Comparison of ENCODE assay signal across 33 mouse cellular contexts in the genomic region with DNA sequence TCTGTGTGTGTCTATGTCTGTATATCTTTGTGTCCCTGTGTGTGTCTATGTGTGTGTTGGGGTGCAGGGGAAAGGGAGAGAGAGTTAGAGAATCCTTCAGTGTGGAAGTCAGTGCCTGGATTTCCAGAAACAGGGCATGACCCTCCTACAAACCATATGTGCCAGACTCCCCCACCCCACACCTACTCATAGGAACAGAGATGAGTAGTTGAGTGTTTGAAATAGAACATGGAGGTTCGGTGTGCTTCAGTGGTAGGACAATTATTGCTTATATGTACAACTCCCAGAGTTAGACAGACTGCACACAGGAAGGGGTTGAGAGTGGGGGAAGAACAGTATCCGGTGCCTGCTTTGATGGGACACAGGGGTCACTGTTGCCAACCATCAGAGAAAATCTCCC. TPM values are rescaled to one million over a fixed set of nuclear protein-coding genes. Genes with fewer than 3 reads are reported as not detected.
A peak's percentile ranks its signal among the peaks of the same experiment; 100 is the strongest.
DNase-seq lines count a peak whose midpoint lies in the region; ATAC-seq and TF ChIP-seq lines count a peak whose summit lies in the region.
"Had no signal": no experiment of that assay in that cellular context is flagged by ENCODE, and none has a peak within 500 bp of the region (broad histone marks: within the 10 kb centered on the region; RNA-seq: fewer than 3 reads in every experiment).

No protein-coding gene starts in this region.

- TF ChIP-seq CTCF in heart, postnatal 0 days (IDR thresholded peaks at IDR 0.05; ENCODE audit: low read depth): no peak
- TF ChIP-seq CTCF in E14TG2a.4 (conservative IDR thresholded peaks at IDR 0.05; ENCODE audit: low read length) (no peak), ES-Bruce4 (IDR thresholded peaks at IDR 0.05; ENCODE audit: low read depth, low read length) (no peak)
- TF ChIP-seq CTCF in layer of hippocampus, adult 2 months (conservative IDR thresholded peaks at IDR 0.05): no peak

- TF ChIP-seq EP300 in heart, postnatal 0 days (IDR thresholded peaks at IDR 0.05; ENCODE audit: low read depth): no peak
- TF ChIP-seq EP300 in ES-Bruce4 (IDR thresholded peaks at IDR 0.05; ENCODE audit: insufficient read depth, low read depth, low read length): no peak

- H3K27me3 ChIP-seq in heart, postnatal 0 days (ENCODE audit: control insufficient read depth, insufficient read depth, low read length): no peaks in the 10 kb centered on the region
- H3K27me3 ChIP-seq in E14TG2a.4 (ENCODE audit: insufficient read depth, low read length) (no peaks in the 10 kb centered on the region), ES-Bruce4 (ENCODE audit: control insufficient read depth, insufficient read depth, low read length, poor library complexity, severe bottlenecking) (no peaks in the 10 kb centered on the region)
- H3K27me3 ChIP-seq: embryonic facial prominence, embryonic 12.5 days; limb, embryonic 12.5 days; midbrain, embryonic 12.5 days had no signal

- no peak for TF ChIP-seq POLR2A in ES-Bruce4 (IDR thresholded peaks at IDR 0.05; ENCODE audit: insufficient read depth, low read length)

- H3K4me1 ChIP-seq in heart, postnatal 0 days (ENCODE audit: control insufficient read depth, insufficient read depth): peaks cover 17% of the 10 kb centered on the region
- H3K4me1 ChIP-seq in E14TG2a.4 (replicated peaks; ENCODE audit: low read depth, low read length) (peaks cover 89% of the 10 kb centered on the region), ES-Bruce4 (ENCODE audit: control insufficient read depth, insufficient read depth, low read length) (peaks cover 18% of the 10 kb centered on the region)
- H3K4me1 ChIP-seq: embryonic facial prominence, embryonic 12.5 days; liver, embryonic 13.5 days had no signal

- no peak overlapping the region for H3K4me3 ChIP-seq in heart, postnatal 0 days (ENCODE audit: low read depth, low read length)
- peak overlapping the region; percentile 63 for H3K4me3 ChIP-seq in E14TG2a.4 (replicated peaks; ENCODE audit: low read length)
- H3K4me3 ChIP-seq in ES-Bruce4 (ENCODE audit: low read depth, low read length): no peak overlapping the region; the same call in 1 of the 2 replicates
- H3K4me3 ChIP-seq in layer of hippocampus, adult 2 months: no peak overlapping the region
- H3K4me3 ChIP-seq: embryonic facial prominence, embryonic 12.5 days; heart, adult 2 months; hindbrain, embryonic 10.5 days; limb, embryonic 12.5 days; liver, embryonic 13.5 days; midbrain, embryonic 12.5 days had no signal

- no peaks in the 10 kb centered on the region for H3K9me3 ChIP-seq in heart, postnatal 0 days (replicated peaks; ENCODE audit: control insufficient read depth, low read length)
- H3K9me3 ChIP-seq in E14TG2a.4 (ENCODE audit: low read length): no peaks in the 10 kb centered on the region
- no peaks in the 10 kb centered on the region for H3K9me3 ChIP-seq in ES-Bruce4 (replicated peaks; ENCODE audit: control insufficient read depth, insufficient read depth, low read length, poor library complexity, severe bottlenecking)
- H3K9me3 ChIP-seq: embryonic facial prominence, embryonic 12.5 days; hindbrain, embryonic 10.5 days; limb, embryonic 12.5 days; liver, embryonic 13.5 days; midbrain, embryonic 12.5 days had no signal

- no peak for ATAC-seq in heart, postnatal 0 days (ENCODE audit: insufficient read depth, low read depth)
- ATAC-seq: hindbrain, postnatal 0 days; intestine, embryonic 16.5 days had no signal

- H3K4me2 ChIP-seq in heart, postnatal 0 days (ENCODE audit: low read depth, low read length): no peak overlapping the region
- H3K4me2 ChIP-seq: embryonic facial prominence, embryonic 12.5 days; limb, embryonic 12.5 days; liver, embryonic 13.5 days; midbrain, embryonic 12.5 days had no signal

- DNase-seq in frontal cortex, postnatal 36 days (ENCODE audit: low spot score in 2 of 2): peak; percentile 36 to 41
- DNase-seq in frontal cortex, postnatal 10 days (ENCODE audit: low spot score in 2 of 2): no peak
- no peak for DNase-seq in heart, postnatal 0 days (ENCODE audit: low spot score)
- no peak for DNase-seq in heart, postnatal 14 days
- no peak for DNase-seq in layer of hippocampus, adult 2 months (ENCODE audit: low spot score in 2 of 2)
- DNase-seq: adrenal gland, postnatal 10 days; cerebellum, adult 2 months; cerebellum, postnatal 25 days; gastrocnemius, postnatal 25 days; heart, adult 2 months; kidney, adult 9 months; kidney, postnatal 14 days; lung, adult 2 months; lung, postnatal 14 days; right cerebral cortex, postnatal 25 days; thymus, postnatal 14 days had no signal

- H3K36me3 ChIP-seq in heart, postnatal 0 days (replicated peaks; ENCODE audit: control insufficient read depth, insufficient read depth, low read length): no peaks in the 10 kb centered on the region
- H3K36me3 ChIP-seq in E14TG2a.4 (ENCODE audit: insufficient read depth, low read length): no peaks in the 10 kb centered on the region
- no peaks in the 10 kb centered on the region for H3K36me3 ChIP-seq in ES-Bruce4 (ENCODE audit: control insufficient read depth, insufficient read depth, low read length, poor library complexity, severe bottlenecking)
- H3K36me3 ChIP-seq: embryonic facial prominence, embryonic 12.5 days; hindbrain, embryonic 10.5 days; limb, embryonic 12.5 days; liver, embryonic 13.5 days; midbrain, embryonic 12.5 days had no signal

- 53% methylated on average over 2 of the region's 2 CpGs for WGBS in heart, postnatal 0 days

- intact Hi-C loops in heart, postnatal 14 days (cut with DNase I): no loop called here

- H3K9ac ChIP-seq in heart, postnatal 0 days (replicated peaks; ENCODE audit: low read depth, low read length): no peak overlapping the region
- H3K9ac ChIP-seq in ES-Bruce4 (ENCODE audit: low read depth, poor library complexity, severe bottlenecking): no peak overlapping the region
- H3K9ac ChIP-seq: embryonic facial prominence, embryonic 12.5 days; limb, embryonic 12.5 days; liver, embryonic 13.5 days; midbrain, embryonic 12.5 days had no signal

- peak overlapping the region; percentile 87; the same call in 1 of the 2 replicates for H3K27ac ChIP-seq in heart, postnatal 0 days (ENCODE audit: low read depth)
- H3K27ac ChIP-seq in ES-Bruce4 (ENCODE audit: insufficient read depth, low read length): peak overlapping the region; percentile 92
- H3K27ac ChIP-seq in layer of hippocampus, adult 2 months: no peak overlapping the region
- H3K27ac ChIP-seq: embryonic facial prominence, embryonic 12.5 days; heart, adult 2 months; hindbrain, postnatal 0 days; limb, embryonic 12.5 days; liver, embryonic 13.5 days had no signal

RNA-seq across cellular contexts. Expression of gene Oprd1, which starts 14.2 kb away (rescaled TPM):
- 0.93 and 1.1 TPM in 2 replicates for total RNA-seq in heart, postnatal 0 days (2014; rRNA removed; ENCODE audit: low replicate concordance)
- 0.37 and 0.70 TPM in 2 replicates for polyA plus RNA-seq in heart, postnatal 0 days (2015; fragmentation: Nextera tagmentation; extraction: Ambion mirVana)
- total RNA-seq in heart, postnatal 14 days (2021): under 1 TPM; 0.19 to 0.20 TPM
- polyA plus RNA-seq in ES-Bruce4 (2011; ENCODE audit: insufficient read depth, insufficient read length, low read depth, missing spikeins): 0.54 and 0.82 TPM in 2 replicates
- total RNA-seq in layer of hippocampus, adult 2 months (2021): 10 to 100 TPM in 1 of 2 experiments, 1 to 10 TPM in 1; 9.2 to 10.4 TPM
- total RNA-seq: gastrocnemius, postnatal 25 days; megakaryocyte progenitor cell, adult 5-6 weeks; monocyte, adult 5-6 weeks; neutrophil, adult 5-6 weeks had no signal

RNA-seq across cellular contexts. Expression of gene Epb41, which starts 55.0 kb away (rescaled TPM):
- 47.3 and 52.8 TPM in 2 replicates for total RNA-seq in heart, postnatal 0 days (2014; rRNA removed; ENCODE audit: low replicate concordance)
- 21.2 and 26.6 TPM in 2 replicates for polyA plus RNA-seq in heart, postnatal 0 days (2015; fragmentation: Nextera tagmentation; extraction: Ambion mirVana)
- 100 to 1,000 TPM; 216 to 281 TPM for total RNA-seq in heart, postnatal 14 days (2021)
- polyA plus RNA-seq in ES-Bruce4 (2011; ENCODE audit: insufficient read depth, insufficient read length, low read depth, missing spikeins): 61.8 and 68.8 TPM in 2 replicates
- total RNA-seq in layer of hippocampus, adult 2 months (2021): 10 to 100 TPM; 21.5 to 23.2 TPM

RNA-seq across cellular contexts. Expression of gene Gm10300, which starts 55.6 kb away (rescaled TPM):
- total RNA-seq in heart, postnatal 0 days (2014; rRNA removed; ENCODE audit: low replicate concordance): 1.7 TPM in 1 of 2 replicates, not detected in the other
- polyA plus RNA-seq in heart, postnatal 0 days (2015; fragmentation: Nextera tagmentation; extraction: Ambion mirVana): 0.18 TPM in 2 replicates
- total RNA-seq in heart, postnatal 14 days (2021): under 1 TPM; 0.15 to 0.19 TPM
- polyA plus RNA-seq in ES-Bruce4 (2011; ENCODE audit: insufficient read depth, insufficient read length, low read depth, missing spikeins): not detected in 2 replicates
- not detected for total RNA-seq in layer of hippocampus, adult 2 months (2021)
- total RNA-seq: gastrocnemius, postnatal 25 days; hindbrain, postnatal 0 days; layer of hippocampus, adult 18-20 months; layer of hippocampus, postnatal 25 days; left cerebral cortex, postnatal 14 days had no signal
- polyA plus RNA-seq: C2C12; embryonic facial prominence, embryonic 12.5 days; frontal cortex, adult 2 months; hindbrain, postnatal 0 days; intestine, embryonic 16.5 days had no signal

Comparison
In these comparisons a context has a peak if more than half of its experiments do, and no peak if none do; other contexts are left out.
1. DNase-seq: peak in frontal cortex, postnatal 36 days (2 of 2); none in frontal cortex, postnatal 10 days (0 of 2), heart, postnatal 0 days (single experiment), heart, postnatal 14 days (0 of 2) and layer of hippocampus, adult 2 months (0 of 2).